Mouse (Mus musculus) left cerebral cortex, postnatal 4 days (tissue): ENCODE results near the gene Apol7e. TPM values are rescaled to one million over a fixed set of nuclear protein-coding genes. Genes with fewer than 3 reads are reported as not detected.

Source experiments
- DNase-seq: peaks from one replicate; pipeline ENCODE4 v3.0.0-alpha.2; 2022
- intact Hi-C: fragments of 180-260 bp; cut with DNase I; formaldehyde crosslinking; loops from one replicate; pipeline ENCODE4 v1.15.1; 2025
- total RNA-seq, 2 experiments: library from RNA; stranded (reverse); gene quantifications; 2 replicates each; pipeline ENCODE4 v1.2.3; 2021

The Apol7e gene
- total RNA-seq, 2 experiments from 2014 or later: not detected

DNA sequence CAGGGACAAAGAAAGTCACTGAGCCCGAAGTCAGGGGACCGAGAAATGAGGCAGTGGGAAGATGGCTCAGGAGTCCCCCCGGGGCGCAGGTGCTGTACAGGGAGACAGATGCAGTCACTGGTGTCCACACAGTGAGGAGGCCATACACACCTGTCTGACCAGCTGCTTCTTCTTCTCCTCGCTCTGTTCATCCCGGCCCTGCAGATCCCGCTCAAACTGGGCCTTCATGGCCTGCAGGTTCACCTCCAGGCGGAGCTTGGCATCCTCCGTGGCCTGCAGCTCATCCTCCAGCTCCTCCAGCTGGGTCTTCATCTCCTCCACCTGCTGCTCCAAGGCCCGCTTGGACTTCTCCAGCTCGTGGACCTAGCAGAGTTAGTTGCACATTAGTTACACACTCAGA, 68.3 kb downstream of the Apol7e start:
- intact Hi-C loops: no loop called here
- no peak for DNase-seq

Other genes starting within 250 kb of the Apol7e start
- gene Apol10a, start 221.8 kb upstream of the Apol7e start, total RNA-seq: not detected
- gene Apol11a, start 190.6 kb upstream of the Apol7e start, total RNA-seq: not detected
- gene Apol7c, start 165.5 kb upstream of the Apol7e start, total RNA-seq: not detected
- gene 1700025B11Rik, start 137.0 kb upstream of the Apol7e start, total RNA-seq: not detected
- gene Apol10b, start 102.7 kb upstream of the Apol7e start, total RNA-seq: not detected
- gene Gm36245, start 99.6 kb upstream of the Apol7e start, total RNA-seq: not detected
- gene Apol11b, start 55.6 kb upstream of the Apol7e start, total RNA-seq: not detected
- under 1 TPM in 1 of 2 experiments, not detected in 1; 0.22 TPM for gene Apol9b, start 30.2 kb downstream of the Apol7e start, total RNA-seq
- under 1 TPM; 0.48 to 0.97 TPM for gene Apol8, start 58.1 kb downstream of the Apol7e start, total RNA-seq
- 10 to 100 TPM; 59.5 to 63.4 TPM for gene Myh9, start 143.3 kb downstream of the Apol7e start, total RNA-seq
- gene Txn2, start 230.1 kb downstream of the Apol7e start, total RNA-seq: 10 to 100 TPM; 91.0 to 92.4 TPM